Mouse (Mus musculus): ENCODE measurements around the gene Fbxl18. TPM values are rescaled to one million over a fixed set of nuclear protein-coding genes. Genes with fewer than 3 reads are reported as not detected.

Gene Fbxl18
- polyA plus RNA-seq, 1 experiment, result 21.3 TPM

GRCm38 (mm10) chr5:142822286-142823095 is 72.7 kb downstream of the Fbxl18 start:
- no peak for TF ChIP-seq CTCF (IDR thresholded peaks at IDR 0.05; ENCODE audit: insufficient read depth, low read length)
- TF ChIP-seq POLR2A (IDR thresholded peaks at IDR 0.05; ENCODE audit: borderline replicate concordance, extremely low read depth, low read depth, low read length), result no peak
- WGBS, result 7% methylated on average over 36 of the region's 36 CpGs
- peak; percentile 59 for DNase-seq
- Histone ChIP-seq H3K4me3 (replicated peaks; ENCODE audit: extremely low read depth, low read depth, low read length) (peak overlapping the region; percentile 89), H3K4me1 (ENCODE audit: control insufficient read depth, insufficient read depth, low read length) (0 out of 2 replicates have a peak, but pooled peaks cover 2% of the 10 kb centered on the region)

- DNase-seq, result no peak
- Histone ChIP-seq H3K4me3 (replicated peaks; ENCODE audit: extremely low read depth, low read depth, low read length) (peak overlapping the region; percentile 89), H3K4me1 (ENCODE audit: control insufficient read depth, insufficient read depth, low read length) (0 out of 2 replicates have a peak, but pooled peaks cover 2% of the 10 kb centered on the region)
- TF ChIP-seq POLR2A (IDR thresholded peaks at IDR 0.05; ENCODE audit: borderline replicate concordance, extremely low read depth, low read depth, low read length), result no peak
- no peak for TF ChIP-seq CTCF (IDR thresholded peaks at IDR 0.05; ENCODE audit: insufficient read depth, low read length)
- WGBS, result 2% methylated on average over 9 of the region's 9 CpGs
Measured at GRCm38 (mm10) chr5:142821974-142822285, 73.3 kb downstream of the Fbxl18 start.

DNA sequence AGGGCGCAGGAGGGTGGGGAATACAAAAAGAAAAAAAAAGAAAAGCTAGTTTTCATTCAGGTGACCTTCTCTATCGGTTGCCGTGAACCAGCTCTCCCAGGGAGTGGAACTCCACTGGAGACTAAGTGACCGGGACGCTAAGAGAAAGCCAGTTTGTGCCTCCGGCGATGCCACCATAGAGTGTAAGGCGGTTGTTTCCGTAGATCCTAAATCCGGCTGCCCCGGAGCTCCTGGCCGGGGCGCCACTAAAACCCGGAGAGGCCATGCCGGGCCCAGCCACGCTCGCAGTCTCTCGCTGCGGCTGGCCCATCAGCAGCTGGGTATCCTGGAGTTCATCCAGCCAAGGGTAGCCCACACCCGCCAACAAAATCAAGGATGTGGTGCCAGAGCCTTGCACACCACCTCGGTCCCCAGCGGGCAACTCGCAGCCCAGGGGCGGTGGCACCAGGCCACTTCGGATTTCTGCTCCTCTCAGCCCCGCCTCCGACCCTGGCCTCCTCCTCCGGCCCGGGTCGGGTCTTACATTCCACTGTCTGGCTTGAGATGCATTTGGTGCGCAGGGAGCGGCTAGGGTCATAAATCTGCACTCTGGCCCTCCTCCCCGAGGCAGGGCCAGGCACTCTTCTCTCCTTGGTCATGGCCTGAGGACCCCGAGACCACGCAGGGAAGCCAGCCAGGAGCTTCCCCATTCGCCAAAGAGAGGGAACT is 73.8 kb downstream of the Fbxl18 start:
- 0 out of 2 replicates have a peak, but pooled peaks cover 2% of the 10 kb centered on the region for H3K4me1 ChIP-seq (ENCODE audit: control insufficient read depth, insufficient read depth, low read length)
- TF ChIP-seq POLR2A (IDR thresholded peaks at IDR 0.05; ENCODE audit: borderline replicate concordance, extremely low read depth, low read depth, low read length), result peak; percentile 75
- no peak for TF ChIP-seq CTCF (IDR thresholded peaks at IDR 0.05; ENCODE audit: insufficient read depth, low read length)
- peak overlapping the region; percentile 89 for H3K4me3 ChIP-seq (replicated peaks; ENCODE audit: extremely low read depth, low read depth, low read length)
- WGBS, result under 1% methylated on average over 36 of the region's 36 CpGs
- DNase-seq, result peak; percentile 91

DNA sequence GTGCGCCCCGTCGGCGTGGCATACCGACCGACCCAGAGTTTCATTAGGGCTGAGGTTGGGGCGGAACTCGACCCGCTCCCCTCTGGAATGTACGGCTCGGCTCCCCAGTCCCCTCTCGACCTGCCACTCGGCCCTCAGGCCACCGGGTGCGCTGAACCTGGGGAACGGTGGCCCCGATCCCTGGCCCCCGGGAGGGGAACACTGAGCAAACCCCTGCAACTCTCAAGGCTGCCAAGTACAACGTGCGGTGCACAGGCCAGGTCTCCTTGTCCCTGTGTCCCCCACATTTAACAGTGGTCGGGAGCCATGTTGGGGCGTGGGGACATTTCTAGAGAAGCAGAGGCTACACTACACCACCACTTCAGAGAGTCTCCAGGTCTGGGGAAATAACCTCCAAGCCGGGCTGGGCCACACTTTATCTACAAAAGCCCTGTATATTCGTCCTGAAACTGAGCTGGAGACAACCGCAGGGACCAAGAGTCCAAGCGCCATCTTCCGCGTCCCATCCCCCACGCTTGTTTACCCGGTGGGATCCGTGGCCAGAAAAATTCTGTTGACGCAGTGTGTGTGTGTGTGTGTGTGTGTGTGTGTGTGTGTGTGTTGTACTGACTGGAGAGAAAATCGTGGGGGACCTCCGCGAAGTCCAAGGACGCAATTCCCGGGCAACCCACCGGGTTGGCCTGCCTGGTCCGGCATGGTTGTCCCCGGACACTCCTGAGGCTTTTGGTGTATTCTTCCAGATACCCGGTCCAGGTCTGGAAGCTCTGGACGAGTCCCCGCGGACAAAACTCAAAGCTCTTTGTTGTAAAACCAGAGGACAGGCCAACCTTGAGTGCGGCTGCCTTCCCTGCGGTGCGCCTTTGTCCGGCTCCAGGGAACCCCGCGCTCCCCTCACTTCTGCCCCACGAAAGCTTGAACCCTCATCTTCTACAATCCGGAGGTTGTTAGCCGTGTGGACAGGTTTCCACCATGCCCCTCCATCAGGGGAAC is 74.7 kb downstream of the Fbxl18 start:
- under 1% methylated on average over 53 of the region's 53 CpGs for WGBS
- peak overlapping the region; percentile 89 for H3K4me3 ChIP-seq (replicated peaks; ENCODE audit: extremely low read depth, low read depth, low read length)
- H3K4me1 ChIP-seq (ENCODE audit: control insufficient read depth, insufficient read depth, low read length), result 0 out of 2 replicates have a peak, but pooled peaks cover 2% of the 10 kb centered on the region
- peak; percentile 67; the same call in 1 of the 2 replicates for TF ChIP-seq POLR2A (IDR thresholded peaks at IDR 0.05; ENCODE audit: borderline replicate concordance, extremely low read depth, low read depth, low read length)
- no peak for TF ChIP-seq CTCF (IDR thresholded peaks at IDR 0.05; ENCODE audit: insufficient read depth, low read length)
- DNase-seq, result peak; percentile 82

DNA sequence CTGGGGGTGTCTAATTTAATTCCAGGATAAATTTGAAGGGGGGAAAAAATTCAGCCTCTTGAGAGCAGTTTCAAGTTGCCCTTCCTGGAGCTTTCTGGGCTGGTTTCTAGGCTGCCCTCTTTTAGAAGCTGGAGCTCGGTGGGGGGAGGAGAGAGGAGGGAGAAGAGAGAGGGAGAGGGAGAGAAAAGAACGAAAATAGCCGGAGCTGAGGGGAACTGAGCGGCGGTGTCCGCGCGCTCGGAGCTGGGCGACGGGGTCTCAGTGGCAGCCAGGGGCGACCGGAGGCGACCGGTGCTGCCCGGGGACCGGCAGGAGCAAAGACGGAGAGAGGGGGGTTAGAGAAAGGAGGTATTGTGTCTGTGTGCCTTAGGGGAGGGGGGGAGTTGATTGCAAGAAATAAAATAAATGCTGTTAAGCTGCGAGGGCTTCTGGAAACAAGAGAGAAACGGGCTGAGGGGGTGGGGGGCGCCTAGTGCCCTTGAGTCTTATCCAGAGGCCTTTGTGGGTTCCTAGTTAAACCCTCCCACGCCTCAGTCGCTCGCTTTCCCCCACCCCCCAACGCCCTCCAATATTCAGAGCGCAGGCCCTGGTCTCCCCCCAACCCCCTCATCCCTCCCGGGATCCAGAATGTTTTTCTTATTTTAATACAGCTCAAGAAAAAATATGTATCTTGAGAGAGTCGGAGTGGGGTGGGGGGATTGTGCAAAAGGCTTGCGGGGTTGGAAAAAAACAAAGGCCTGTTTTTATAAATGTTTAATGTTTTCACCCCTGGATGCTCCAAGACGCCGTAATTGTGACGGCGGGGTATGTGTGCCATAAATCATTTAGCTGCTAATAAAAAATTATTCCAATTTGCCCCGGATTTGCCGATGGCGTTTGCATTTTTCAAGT is 75.6 kb downstream of the Fbxl18 start:
- DNase-seq, result peak; percentile 74
- Histone ChIP-seq H3K4me1 (ENCODE audit: control insufficient read depth, insufficient read depth, low read length) (0 out of 2 replicates have a peak, but pooled peaks cover 2% of the 10 kb centered on the region), H3K4me3 (replicated peaks; ENCODE audit: extremely low read depth, low read depth, low read length) (peak overlapping the region; percentile 89)
- TF ChIP-seq CTCF (IDR thresholded peaks at IDR 0.05; ENCODE audit: insufficient read depth, low read length) (no peak), POLR2A (IDR thresholded peaks at IDR 0.05; ENCODE audit: borderline replicate concordance, extremely low read depth, low read depth, low read length) (peak; percentile 62; the same call in 1 of the 2 replicates)
- WGBS, result under 1% methylated on average over 36 of the region's 36 CpGs

GRCm38 (mm10) chr5:142818435-142819360 is 76.5 kb downstream of the Fbxl18 start:
- peak overlapping the region; percentile 74 for H3K4me3 ChIP-seq (replicated peaks; ENCODE audit: extremely low read depth, low read depth, low read length)
- 0 out of 2 replicates have a peak, but pooled peaks cover 4% of the 10 kb centered on the region for H3K4me1 ChIP-seq (ENCODE audit: control insufficient read depth, insufficient read depth, low read length)
- under 1% methylated on average over 43 of the region's 43 CpGs for WGBS
- TF ChIP-seq CTCF (IDR thresholded peaks at IDR 0.05; ENCODE audit: insufficient read depth, low read length), result no peak
- TF ChIP-seq POLR2A (IDR thresholded peaks at IDR 0.05; ENCODE audit: borderline replicate concordance, extremely low read depth, low read depth, low read length), result no peak; the same call in 1 of the 2 replicates
- DNase-seq, result peak; percentile 76

All from lung, adult 2 months (tissue).